Mouse (Mus musculus) A20 (cell line): ENCODE results near the gene Lrrc2.

Source experiments
- DNase-seq: peaks from one replicate; pipeline ENCODE4 v3.0.0-alpha.2; 2011; ENCODE audit warnings: low read depth, low spot score

Gene Lrrc2

DNA sequence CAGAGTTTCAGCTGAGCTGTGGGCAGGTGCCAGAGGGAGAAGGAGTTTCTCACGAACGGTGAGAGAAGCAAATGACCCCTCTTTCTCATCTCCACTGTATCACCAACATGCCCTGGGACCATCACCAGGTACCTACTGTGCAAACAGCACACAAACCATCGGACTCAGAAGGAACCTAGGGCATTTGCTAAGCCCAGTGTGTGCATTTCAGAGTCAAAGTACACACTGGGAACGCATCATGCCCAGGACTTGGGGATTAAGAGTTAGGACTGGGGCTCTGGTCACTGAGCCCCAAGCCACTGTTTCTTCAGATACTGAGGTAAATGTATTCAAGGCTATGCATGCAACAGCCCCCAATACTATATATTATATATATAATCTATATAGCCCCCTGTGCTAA, 36.0 kb downstream of the Lrrc2 start:
- no peak for DNase-seq

- no peak for DNase-seq
Measured at GRCm38 (mm10) chr9:110988078-110988477, 36.7 kb downstream of the Lrrc2 start.

GRCm38 (mm10) chr9:110989141-110989540, 37.8 kb downstream of the Lrrc2 start:
- no peak for DNase-seq

DNA sequence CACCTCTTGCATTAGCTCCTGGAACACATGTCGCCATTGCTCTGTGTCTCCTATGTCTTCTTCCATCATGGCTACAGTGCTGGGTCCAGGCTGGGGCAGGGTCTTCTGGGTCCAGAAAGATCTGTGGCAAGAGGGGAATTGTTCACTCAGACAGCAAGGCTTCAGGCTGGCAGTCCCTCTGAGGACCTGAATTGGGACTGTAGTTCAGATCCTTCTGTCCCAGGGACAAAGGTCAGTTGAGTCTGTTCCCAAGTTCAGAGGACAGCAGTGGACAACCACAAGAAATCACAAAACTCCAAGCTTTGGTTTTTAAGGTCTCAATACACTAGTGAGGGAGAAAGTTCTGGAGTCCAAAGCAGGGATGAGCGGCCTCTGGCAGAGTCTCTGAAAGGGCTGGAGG, 38.2 kb downstream of the Lrrc2 start:
- no peak for DNase-seq

DNA sequence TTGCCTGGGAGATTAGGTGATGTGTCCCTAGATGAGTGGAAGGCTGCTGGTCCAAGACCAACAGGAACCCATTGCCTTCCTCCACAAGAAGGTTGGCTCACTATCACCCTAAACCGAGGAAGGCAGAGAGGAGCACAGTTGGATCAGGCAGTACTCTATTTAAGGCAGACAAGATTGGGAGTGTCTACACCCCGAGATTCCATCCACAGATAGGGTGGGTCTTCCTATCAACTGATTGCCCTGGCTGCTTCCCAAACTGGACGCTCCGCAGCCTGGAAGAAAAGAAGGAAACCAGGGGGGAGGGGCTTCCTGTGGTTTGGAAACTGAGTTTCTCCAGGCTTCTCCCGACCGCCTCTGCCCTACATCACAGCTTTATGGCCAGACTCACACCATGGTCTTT, 38.9 kb downstream of the Lrrc2 start, which contains the start of gene Rtp3:
Gene Rtp3, minus strand, starts transcription at position 380 of the 400 bp plus-strand sequence.
- DNase-seq, result no peak

GRCm38 (mm10) chr9:110993281-110993709, 42.0 kb downstream of the Lrrc2 start:
- no peak for DNase-seq

- DNase-seq, result peak; percentile 90
Measured at GRCm38 (mm10) chr9:110994716-110995172, 43.4 kb downstream of the Lrrc2 start.

- peak; percentile 85 for DNase-seq
Measured at GRCm38 (mm10) chr9:110997245-110997644, 45.9 kb downstream of the Lrrc2 start.

DNA sequence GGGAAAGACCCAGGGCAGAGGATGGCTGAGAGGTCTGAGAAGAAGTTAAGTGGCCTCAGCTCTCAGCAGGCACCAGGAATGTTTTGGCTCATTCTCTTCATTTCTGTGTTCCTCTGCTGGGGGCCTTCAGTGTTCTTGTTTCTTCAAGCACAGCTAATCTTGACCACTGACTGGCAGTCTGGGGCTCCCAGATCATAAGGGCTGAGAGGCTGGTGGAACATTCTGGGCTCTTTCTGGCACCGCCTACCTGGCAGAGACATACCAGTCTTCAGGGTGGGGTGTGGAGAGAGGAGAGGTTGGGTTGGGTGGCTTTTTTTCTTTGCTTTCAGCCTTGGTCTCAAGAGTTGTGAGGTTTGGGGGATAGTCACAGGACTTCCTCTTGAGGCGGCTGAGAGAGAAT, 47.7 kb downstream of the Lrrc2 start:
- no peak for DNase-seq

DNA sequence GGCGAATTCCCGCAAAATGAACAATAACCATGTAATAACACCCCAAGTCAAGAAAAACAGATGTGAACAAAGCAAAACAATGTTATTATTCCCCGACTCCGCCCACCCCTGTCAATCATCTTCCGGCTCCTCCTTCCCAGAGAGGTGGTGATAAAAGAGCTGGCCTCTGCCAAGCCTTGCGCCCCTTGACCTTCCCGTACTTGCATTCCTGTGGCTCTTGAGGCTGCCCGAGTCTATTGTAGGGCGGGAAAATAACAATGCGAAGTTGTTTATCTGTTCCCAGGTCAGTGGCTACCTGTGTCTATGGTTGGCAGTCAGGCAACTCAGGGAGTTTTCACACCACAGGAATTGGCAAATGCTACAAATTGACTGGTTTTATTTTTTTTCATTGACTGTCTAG, 48.5 kb downstream of the Lrrc2 start:
- no peak for DNase-seq

DNA sequence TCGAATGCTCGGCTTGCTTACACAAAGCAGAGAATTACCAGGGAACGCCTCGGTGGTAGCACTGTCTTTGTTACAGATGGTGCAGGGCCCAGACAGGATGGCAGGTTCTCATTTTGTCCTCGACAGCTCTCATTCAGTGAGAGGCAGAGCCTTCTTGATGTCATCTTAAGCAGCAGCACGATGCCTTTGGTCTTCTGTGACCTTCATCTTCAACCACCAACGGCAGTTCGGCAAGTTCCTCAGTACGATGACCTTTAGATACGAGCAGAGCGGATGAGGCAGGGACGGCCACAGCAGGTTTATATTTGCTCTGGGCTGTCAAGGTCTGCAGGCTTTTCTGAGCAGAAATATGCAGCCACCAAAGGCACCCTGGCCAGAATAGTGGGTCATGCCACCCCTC, 50.3 kb downstream of the Lrrc2 start:
- DNase-seq, result no peak

- DNase-seq, result no peak
Measured at GRCm38 (mm10) chr9:111003279-111003678, 51.9 kb downstream of the Lrrc2 start.

- no peak for DNase-seq
Measured at GRCm38 (mm10) chr9:111006544-111006943, 55.2 kb downstream of the Lrrc2 start.

GRCm38 (mm10) chr9:111009763-111010162, 58.4 kb downstream of the Lrrc2 start:
- DNase-seq, result peak; percentile 68

- DNase-seq, result no peak
Measured at GRCm38 (mm10) chr9:111011550-111011949, 60.2 kb downstream of the Lrrc2 start.

DNA sequence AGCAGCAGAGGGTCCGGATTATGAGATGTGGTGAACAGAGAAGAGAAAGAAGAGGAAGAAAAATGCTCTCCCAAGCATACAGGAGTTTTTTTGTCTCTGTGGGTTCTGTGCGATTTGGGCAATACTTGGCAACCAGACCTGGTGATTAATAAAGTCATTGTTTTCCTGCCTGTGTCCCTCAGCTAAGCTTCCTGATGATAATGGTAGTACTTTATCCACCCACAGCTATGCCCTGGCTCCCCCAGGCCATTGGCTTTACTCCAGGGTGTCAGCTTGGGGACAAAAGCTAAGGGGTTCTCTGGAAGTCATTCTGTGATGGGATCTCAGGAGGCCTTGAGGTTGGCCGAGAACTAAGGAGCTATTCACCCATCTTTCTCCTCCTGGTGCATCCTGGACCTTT, 60.7 kb downstream of the Lrrc2 start:
- DNase-seq, result no peak

DNA sequence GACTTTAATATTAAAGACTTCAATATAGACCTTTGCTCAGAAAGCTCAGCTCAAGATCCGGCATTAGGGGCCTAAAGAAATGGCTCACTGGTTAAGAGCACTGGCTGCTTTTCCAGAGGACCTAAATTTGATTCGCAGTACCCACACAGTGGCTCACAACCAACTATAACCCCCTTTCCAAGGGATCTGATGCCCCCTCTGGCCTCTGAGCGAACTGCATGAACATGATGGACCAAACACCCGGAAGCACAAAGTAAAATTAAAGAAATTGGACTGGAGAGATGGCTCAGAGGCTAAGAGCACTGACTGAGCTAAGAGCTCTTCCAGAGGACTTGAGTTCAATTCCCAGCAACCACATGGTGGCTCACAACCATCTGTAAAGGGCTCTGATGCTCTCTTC, 64.3 kb downstream of the Lrrc2 start:
- DNase-seq, result peak; percentile 39

DNA sequence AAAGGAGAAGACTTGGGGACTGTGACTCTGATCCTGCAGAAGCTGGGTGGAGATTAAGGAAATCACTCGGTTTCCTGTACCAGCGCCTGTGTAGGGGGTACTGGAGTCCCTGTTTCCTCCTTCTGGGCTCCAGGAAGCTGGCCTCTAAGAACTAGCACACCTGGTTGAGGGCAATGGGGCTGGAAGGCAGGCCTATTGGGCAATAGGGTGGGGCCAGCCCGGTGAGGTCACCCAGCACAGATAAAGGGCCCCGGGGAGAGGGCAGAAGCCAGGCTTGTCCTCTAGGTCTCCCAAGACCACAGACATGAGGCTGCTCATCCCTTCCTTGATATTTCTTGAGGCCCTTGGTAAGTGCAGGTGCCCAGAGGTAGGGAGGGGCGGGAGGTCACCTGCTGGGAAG, 67.7 kb downstream of the Lrrc2 start, which contains the start of gene Ltf:
Gene Ltf, plus strand, starts transcription at position 250 of the 400 bp plus-strand sequence.
- no peak for DNase-seq

DNA sequence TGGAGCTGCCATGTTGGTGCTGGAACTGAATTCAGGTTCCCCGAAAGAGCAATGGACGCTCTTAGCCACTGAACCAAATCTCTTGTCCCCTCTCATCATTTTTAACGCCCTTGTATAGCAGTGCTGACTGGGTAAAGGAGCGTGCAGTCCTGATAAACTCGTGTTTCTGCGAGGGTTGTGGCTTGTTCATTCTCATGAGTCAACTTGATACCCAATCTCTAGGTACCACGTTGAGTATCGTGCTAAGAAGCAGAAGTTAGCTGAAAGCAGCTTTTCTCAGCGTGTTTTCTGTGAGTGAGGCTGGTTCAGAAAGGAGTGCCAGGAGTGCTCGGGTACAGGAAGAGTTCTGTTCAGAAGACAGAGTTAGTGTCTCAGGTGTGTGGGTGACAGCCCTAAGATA, 75.4 kb downstream of the Lrrc2 start:
- no peak for DNase-seq
